Mouse (Mus musculus): ENCODE results near the gene Ccl21b. TPM values are rescaled to one million over a fixed set of nuclear protein-coding genes. Genes with fewer than 3 reads are reported as not detected.
"Not testable (repeated sequence)": the region's sequence is repeated elsewhere in the genome, so short reads cannot be mapped to it uniquely, and the experiment has no call there.

The Ccl21b gene
- not detected for total RNA-seq (2021)
- long read RNA-seq, experiment 1, partial matches to known transcripts = 0 of 1 reads
- long read RNA-seq, experiment 1, other reads (novel, unspliced or antisense) = 1 of 1 reads
- long read RNA-seq, experiment 2, partial matches to known transcripts = 1 of 4 reads
- long read RNA-seq, experiment 2, other reads (novel, unspliced or antisense) = 3 of 4 reads

- not testable (repeated sequence) for DNase-seq (ENCODE audit: low spot score in 2 of 2)
Observed at GRCm38 (mm10) chr4:42255467-42255866, at the start of gene Ccl21b. Gene Ccl21b (plus strand): TSS chr4:42255767.

GRCm38 (mm10) chr4:42240339-42240738 is 15.2 kb upstream of the Ccl21b start, which contains the start of gene Gm10600:
Gene Gm10600 (plus strand): TSS chr4:42240639.
- DNase-seq (ENCODE audit: low spot score in 2 of 2) = not testable (repeated sequence)

DNA sequence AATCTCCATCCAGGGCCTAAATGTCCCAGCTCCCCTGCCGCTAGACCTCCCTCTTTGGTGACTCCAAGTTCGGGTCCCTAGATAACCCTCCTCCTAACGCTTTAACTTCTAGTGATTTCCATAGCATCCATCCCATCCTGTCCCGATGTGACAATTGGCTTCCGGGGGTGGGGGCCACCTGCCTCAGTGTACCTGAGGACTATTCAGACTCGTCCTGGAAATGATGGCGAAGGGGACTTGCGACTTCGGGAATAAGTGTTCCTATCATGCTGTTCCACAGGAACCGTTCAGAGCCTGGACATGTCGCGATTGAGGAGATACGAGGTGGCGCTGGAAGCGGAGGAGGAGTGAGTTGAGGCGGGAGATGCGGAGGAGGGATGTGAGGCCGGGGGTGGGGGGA is 38.4 kb downstream of the Ccl21b start, which contains the start of gene Gm21953:
Gm21953 (plus strand) TSS at position 301 of the 400 bp plus-strand sequence.
- DNase-seq (ENCODE audit: low spot score in 2 of 2) = not testable (repeated sequence)

Other genes starting within 250 kb of the Ccl21b start
- gene Gm21093, start 221.0 kb upstream of the Ccl21b start, total RNA-seq (2021) = under 1 TPM in 1 of 2 experiments, not detected in 1; 0.20 TPM
- not detected for gene Gm3893, start 164.6 kb upstream of the Ccl21b start, total RNA-seq (2021)
- 1 to 10 TPM; 6.4 to 8.1 TPM for gene Gm13304, start 140.9 kb upstream of the Ccl21b start, total RNA-seq (2021)
- 1 to 10 TPM; 3.3 to 5.1 TPM for gene Gm13306, start 102.3 kb upstream of the Ccl21b start, total RNA-seq (2021)
- 1 to 10 TPM in 1 of 2 experiments, under 1 TPM in 1; 0.87 to 2.2 TPM for gene Gm13305, start 87.2 kb upstream of the Ccl21b start, total RNA-seq (2021)
- 1 to 10 TPM; 1.8 to 1.9 TPM for gene Gm10600, start 15.1 kb upstream of the Ccl21b start, total RNA-seq (2021)
- gene Gm21953, start 38.5 kb downstream of the Ccl21b start, total RNA-seq (2021) = not detected
- gene Fam205a3, start 62.6 kb downstream of the Ccl21b start, total RNA-seq (2021) = under 1 TPM in 1 of 2 experiments, not detected in 1; 0.59 TPM
- not detected for gene Gm21586, start 183.6 kb downstream of the Ccl21b start, total RNA-seq (2021)
- gene Gm2163, start 211.0 kb downstream of the Ccl21b start, total RNA-seq (2021) = under 1 TPM; 0.42 to 0.56 TPM